Mouse (Mus musculus): ENCODE data around the gene Lsm7.
"Not testable (repeated sequence)": the region's sequence is repeated elsewhere in the genome, so short reads cannot be mapped to it uniquely, and the experiment has no call there.

Gene Lsm7

GRCm38 (mm10) chr10:80835617-80836016 is 19.4 kb downstream of the Lsm7 start:
- no peak for DNase-seq (ENCODE audit: low spot score)

DNA sequence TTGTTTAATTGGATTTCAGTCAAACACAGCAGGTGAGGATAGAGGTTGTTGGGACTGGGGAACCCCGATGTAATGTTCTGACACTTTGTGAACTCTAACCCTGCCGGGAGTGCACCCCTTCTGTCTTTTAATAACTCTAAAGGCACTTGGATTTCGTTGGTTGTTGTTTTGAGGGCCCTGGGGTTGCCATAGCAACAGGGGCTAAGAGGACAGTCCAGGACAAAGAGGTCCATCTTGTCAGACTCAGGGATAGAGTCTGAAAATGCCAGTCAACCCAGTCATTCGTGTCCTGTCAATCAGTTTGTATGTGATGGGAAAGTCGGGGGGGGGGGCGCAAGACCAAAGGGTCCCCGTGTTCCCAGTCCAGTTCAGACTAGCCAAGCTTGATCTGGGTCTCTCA is 22.2 kb downstream of the Lsm7 start:
- no peak for DNase-seq (ENCODE audit: low spot score)

DNA sequence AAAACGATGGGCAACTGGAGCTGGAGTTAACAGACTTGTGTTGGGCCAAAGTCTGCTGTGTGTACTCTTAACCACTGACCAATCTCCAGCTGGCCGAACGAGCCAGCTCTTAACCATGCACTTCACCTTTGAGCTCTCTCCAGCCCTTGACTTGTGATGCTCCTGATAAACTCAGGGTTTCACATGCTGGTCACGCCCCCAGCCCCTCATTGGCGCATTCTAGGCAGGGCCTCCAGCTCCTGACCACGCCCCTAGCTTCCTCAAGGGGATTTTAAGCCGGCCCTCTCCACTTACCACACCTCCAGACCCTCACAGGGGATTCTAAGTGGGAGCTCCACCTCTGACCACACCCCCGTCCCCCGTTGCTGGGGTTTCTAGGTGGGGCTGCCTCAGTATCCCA is 23.9 kb downstream of the Lsm7 start:
- peak; percentile 95 for DNase-seq (ENCODE audit: low spot score)

DNA sequence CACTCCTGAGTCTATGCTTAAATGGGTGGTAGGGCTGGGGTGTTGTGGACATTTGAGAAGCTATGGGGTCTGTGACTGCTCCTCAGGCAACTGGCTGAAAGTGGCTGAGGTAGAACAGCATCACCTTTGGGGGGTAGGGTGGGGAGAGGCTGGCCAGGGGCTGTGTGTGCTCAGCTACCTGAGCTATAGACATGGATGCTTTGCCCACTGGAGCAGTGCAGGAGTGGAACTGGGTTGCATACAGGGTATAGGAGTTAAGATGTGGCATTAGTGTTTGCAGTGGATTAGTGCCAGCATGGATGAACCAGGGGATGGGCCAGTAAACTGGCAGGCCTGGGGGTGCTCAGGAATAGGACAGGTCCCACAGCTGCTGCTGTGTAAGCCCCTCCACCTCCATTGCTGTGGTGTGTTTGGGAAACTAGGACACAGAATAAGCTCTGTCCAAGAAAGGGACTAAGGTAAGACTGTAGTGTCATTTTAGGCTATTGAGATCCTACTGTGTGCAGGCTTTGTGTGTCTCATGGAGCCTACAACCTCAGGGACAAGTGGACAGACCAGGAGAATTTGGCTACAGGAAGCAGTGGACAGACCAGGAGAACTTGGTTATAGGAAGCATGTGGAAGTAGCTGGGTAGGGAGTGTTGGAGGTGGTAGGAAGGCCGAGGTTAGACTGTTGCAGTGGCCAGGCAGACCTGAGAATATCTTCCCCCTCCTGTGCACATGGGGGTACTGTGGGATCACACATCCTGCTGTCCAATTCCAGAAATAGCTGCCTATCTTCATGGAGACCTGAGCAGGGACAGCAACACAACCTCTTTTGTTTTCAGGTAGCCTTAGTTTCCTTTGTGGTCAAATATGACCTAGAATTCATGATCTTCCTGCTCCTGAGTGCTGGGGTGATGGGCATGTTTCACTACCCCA is 25.4 kb downstream of the Lsm7 start:
- DNase-seq (ENCODE audit: low spot score): no peak

- not testable (repeated sequence) for DNase-seq (ENCODE audit: low spot score)
Observed at GRCm38 (mm10) chr10:80828587-80828986, 26.4 kb downstream of the Lsm7 start.

DNA sequence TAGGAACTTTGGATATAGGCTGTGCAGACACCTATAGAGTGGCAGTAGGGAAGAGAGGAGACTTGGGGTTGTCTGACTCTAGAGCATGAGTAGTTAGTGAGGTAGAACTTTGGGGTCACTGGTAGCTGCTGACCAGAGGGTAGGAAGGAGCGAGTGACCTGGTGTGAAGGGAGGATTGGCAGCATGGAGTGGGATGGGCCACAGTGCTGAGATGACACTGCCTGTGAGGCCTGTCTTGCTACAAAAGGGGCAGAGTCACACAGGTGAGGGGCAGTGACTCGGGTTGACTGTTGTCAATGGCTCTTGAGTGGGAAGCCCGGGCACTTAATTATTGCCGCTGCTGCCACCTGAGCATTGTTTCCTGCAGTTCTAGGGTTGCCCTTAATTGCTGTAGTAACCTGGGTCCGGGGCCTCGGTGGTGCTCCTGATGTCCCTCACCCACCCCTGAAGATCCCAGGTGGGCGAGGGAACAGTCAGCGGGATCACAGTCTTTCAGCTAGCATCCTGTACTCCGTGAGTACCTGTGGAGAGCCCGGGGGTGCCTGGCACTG is 27.1 kb downstream of the Lsm7 start:
- DNase-seq (ENCODE audit: low spot score): no peak

DNA sequence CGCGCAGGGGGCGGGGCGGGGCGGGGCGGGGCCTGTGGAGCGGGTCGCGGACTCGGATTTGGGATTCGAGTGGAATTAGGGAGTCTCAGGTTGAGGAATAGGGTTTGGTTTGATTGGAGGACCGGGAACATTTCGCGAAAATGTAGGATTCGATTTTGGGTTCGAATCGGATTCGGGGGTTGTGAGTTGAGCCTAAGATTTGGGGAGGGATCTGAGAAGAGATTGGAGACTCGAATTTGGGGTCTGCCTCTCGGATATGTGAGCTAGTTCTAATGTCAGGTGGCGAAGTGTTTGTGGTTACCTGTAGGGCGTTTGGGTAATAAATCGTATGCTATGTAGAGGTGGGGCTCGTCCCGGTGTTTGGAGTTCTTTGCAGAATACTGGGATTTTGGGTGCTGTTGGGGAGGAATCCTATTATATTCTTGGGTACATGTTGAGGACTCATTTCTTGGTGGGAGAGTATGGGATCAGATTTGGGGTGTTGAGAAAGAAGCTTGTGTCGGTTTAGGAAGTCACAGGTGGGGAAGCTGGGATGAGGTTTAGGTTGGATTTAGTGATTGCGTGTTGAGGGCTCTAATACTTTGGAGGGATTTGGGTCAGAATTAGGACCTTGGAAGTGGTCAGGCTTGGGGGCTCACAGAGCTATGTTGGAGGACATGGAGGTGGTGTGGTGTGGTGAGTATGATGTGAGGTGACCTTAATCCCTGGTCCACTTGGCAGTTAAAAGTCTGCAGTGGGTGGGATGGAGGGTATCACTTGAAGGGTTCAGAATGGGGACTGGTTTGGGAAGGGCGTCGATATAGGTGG is 27.7 kb downstream of the Lsm7 start:
- DNase-seq (ENCODE audit: low spot score): no peak

GRCm38 (mm10) chr10:80826151-80827062 is 28.6 kb downstream of the Lsm7 start, which contains the start of gene Oaz1:
Gene Oaz1 (plus strand): TSS chr10:80826656.
- peak; percentile 99 for DNase-seq (ENCODE audit: low spot score)

GRCm38 (mm10) chr10:80824827-80825226 is 30.2 kb downstream of the Lsm7 start:
- no peak for DNase-seq (ENCODE audit: low spot score)

GRCm38 (mm10) chr10:80823847-80824643 is 31.0 kb downstream of the Lsm7 start:
- DNase-seq (ENCODE audit: low spot score): no peak

GRCm38 (mm10) chr10:80823316-80823715 is 31.7 kb downstream of the Lsm7 start:
- DNase-seq (ENCODE audit: low spot score): no peak

- DNase-seq (ENCODE audit: low spot score): no peak
Observed at GRCm38 (mm10) chr10:80822528-80822927, 32.5 kb downstream of the Lsm7 start.

DNA sequence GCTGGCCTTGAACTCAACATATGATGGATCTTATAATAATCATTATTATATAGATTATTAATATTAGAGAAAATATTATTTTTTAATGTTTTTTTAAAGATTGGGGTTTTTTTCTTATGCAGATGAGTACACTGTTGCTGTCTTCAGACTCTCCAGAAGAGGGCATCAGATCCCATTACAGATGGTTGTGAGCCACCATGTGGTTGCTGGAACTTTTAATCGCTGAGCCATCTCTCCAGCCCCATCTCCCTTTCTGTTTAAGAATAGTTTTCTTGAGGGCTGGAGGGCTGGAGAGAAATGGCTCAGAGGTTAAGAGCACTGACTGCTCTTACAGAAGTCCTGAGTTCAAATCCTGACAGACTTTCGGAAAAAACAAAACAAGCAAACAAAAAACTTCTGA is 33.0 kb downstream of the Lsm7 start:
- peak; percentile 54 for DNase-seq (ENCODE audit: low spot score)

GRCm38 (mm10) chr10:80819406-80819805 is 35.6 kb downstream of the Lsm7 start:
- DNase-seq (ENCODE audit: low spot score): no peak

DNA sequence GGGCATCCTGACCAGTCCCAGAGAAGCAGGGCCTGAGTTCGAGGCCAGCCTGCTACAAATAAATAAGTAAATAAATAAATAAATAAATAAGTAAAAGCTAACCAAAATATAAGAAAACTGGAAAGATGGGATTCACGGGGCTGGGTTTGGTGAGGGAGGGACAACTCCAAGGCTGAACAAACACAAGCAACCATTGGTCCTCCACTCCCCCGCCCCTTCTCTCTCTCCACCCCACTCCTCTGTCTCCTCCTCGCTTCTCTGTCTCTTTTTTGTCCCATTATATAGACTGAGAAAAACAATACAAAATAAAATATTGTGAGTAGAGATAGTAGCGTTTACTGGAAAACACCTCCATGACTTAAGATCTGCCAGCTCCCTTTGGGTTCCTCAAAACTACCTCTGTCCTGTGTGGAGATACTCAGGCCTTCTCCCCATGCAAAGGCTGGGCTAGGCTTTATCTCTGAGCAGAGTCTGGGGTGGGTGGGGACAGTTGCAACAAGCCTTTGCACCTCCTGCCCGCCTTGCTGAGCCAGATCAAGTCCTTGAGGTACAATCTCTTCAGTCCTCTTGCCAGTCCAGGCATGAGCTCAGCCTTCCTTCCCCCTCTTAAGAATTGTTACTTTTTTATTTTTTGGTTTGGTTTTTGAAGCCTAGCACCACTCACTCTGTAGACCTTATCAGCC is 36.3 kb downstream of the Lsm7 start:
- no peak for DNase-seq (ENCODE audit: low spot score)

GRCm38 (mm10) chr10:80817955-80818354 is 37.1 kb downstream of the Lsm7 start:
- DNase-seq (ENCODE audit: low spot score): not testable (repeated sequence)

DNA sequence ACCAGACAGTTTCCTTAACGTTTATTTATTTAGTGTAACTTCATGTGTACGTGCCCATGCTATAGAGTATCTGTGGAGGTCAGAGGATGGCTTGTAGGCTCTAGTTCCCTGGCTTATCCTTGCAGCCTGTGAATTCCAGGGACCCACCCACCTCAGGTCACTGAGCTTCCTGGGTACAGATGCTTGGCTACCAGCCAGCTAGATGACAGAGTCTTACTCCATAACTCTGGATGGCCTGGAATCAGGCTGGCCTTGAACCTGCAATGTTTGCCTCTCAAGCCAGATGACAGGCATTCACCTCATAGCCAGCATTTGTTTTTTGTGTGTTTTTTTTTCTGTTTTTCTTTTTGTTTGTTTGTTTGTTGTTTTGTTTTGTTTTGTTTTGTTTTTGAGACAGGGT is 37.8 kb downstream of the Lsm7 start:
- DNase-seq (ENCODE audit: low spot score): no peak

DNA sequence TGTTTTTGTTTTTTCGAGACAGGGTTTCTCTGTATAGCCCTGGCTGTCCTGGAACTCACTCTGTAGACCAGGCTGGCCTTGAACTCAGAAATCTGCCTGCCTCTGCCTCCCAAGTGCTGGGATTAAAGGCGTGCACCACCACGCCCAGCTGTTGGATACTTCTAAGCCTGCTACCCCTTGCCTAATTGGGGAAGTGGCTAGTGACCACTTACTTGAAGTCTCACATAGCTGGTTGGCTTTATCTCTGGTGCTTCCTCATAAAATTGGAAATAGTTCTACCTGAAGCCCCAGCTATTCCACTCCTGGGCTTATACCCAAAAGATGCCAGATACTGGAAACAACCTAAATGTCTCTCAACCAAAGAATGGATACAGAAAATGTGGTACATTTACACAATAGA is 38.7 kb downstream of the Lsm7 start:
- DNase-seq (ENCODE audit: low spot score): not testable (repeated sequence)

DNA sequence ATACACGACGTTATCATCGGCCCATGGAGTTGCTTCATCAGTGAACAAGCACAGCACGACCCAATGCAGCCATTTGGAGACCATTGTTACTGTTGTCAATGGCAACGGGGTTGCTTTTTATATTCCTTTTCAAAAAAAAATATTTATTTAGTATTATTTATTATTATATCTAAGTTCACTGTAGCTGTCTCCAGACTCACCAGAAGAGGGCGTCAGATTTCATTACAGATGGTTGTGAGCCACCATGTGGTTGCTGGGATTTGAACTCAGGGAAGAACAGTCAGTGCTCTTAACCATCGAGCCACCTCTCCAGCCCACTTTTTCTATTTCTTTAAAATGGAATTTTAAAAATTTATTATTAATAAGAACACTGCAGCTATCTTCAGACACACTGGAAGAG is 40.2 kb downstream of the Lsm7 start:
- no peak for DNase-seq (ENCODE audit: low spot score)

GRCm38 (mm10) chr10:80813366-80813765 is 41.6 kb downstream of the Lsm7 start, which contains the start of gene Jsrp1:
Gene Jsrp1 (minus strand): TSS chr10:80813498.
- DNase-seq (ENCODE audit: low spot score): no peak
